Mouse (Mus musculus) Muller cell, postnatal 12 days (primary cell): ENCODE results near the gene Slc29a1.
"Not testable (repeated sequence)": the region's sequence is repeated elsewhere in the genome, so short reads cannot be mapped to it uniquely, and the experiment has no call there.

Experiments
- DNase-seq: peaks from one replicate; pipeline ENCODE4 v3.0.0-alpha.2; 2015; ENCODE audit errors: inconsistent ontology term

Slc29a1 gene

DNA sequence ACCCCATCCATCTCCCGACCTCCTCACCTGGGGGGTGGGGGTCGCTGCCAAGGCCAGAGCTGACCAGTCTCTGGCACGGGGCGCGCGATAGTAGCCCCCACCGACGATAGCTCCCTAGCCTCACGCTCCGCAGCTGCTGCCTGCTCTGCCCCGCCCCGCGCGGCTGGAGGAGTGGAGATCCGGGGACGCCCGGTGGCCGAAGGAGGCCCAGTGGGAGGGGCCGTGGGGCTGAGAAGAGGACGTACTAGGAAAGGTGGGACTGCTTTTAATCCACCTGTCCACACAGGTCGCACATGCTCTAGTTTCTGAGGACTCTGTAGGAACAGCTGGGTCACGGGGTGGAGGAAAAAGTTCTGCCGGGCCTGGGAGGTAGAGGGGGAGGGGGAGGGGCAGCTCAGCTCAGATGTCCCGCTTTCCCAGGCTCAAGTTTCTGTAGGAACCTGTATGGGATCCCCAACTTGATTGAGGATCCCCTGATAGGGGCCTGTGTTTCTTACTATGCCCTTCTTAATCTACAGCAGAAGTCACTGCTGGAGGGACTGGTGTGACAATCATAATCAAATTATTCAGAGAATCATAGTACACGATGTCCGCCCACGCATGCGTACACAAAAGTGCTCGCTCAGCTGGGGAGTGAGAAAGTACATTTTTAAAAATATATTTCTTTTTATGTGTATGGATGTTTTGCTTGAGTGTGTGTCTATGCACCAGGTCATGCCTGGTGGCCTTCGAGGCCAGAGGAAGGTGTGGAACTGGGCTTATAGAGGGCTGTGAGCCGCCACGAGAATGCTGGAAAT lies at the start of gene Slc29a1:
Slc29a1 (minus strand) TSS at position 161 of the 797 bp plus-strand sequence.
- peak; percentile 70 for DNase-seq

DNA sequence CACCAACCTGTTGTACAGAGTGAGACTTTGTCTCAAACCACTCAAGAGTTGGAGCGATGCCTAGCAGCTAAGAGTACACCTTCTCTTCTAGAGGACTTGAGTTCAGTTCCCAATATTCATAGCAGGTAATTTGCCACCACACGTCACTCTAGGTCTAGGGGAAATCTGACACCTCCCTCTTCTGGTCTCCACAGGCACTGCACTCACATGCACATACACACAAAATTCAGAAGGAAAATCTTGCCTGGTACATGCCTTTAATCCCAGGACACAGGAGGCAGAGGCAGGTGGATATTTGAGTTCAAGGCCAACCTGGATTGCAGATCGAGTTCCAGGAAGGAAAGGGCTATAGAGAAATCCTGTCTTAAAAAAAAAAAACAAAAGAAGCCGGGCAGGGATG lies 44.8 kb upstream of the Slc29a1 start:
- no peak for DNase-seq

DNA sequence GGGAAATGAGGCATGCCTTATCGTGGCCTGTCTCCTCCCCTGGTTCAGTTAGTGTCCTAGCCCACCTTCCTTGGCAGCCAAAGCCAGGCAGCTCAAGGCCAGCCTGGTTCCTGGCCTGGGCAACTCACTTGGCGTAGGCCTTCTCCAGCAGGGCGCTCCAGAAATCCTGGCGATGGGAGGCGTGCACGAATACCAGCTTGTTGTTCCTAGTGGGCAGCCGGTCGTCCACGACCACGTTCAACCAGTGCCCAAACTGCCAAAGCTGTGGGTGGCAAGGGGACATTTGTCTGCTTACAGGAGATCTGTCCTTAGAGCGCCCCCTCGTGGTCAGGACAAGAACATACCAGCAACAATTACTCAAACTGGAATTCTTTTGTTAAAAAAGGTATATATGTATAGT lies 43.3 kb upstream of the Slc29a1 start:
- DNase-seq = peak; percentile 57

DNA sequence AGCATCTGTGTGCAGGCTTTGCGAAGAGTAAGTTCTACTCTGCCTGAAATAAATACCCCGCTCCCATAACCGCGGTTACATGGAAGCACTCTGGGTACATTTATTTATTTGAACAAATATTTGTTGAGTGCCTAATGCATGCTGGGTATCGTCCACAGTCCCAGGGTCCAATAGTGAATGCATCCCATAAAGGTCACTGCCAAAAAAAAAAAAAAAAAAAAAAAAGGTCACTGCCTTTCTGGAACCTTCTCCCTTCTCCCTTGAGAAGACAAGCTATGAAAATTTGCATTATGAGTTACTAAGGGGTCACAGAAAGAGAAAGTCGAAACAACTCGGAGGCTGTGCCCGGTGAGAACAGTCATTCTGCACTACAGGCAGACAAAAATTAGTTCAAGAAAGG lies 42.6 kb upstream of the Slc29a1 start:
- no peak for DNase-seq

DNA sequence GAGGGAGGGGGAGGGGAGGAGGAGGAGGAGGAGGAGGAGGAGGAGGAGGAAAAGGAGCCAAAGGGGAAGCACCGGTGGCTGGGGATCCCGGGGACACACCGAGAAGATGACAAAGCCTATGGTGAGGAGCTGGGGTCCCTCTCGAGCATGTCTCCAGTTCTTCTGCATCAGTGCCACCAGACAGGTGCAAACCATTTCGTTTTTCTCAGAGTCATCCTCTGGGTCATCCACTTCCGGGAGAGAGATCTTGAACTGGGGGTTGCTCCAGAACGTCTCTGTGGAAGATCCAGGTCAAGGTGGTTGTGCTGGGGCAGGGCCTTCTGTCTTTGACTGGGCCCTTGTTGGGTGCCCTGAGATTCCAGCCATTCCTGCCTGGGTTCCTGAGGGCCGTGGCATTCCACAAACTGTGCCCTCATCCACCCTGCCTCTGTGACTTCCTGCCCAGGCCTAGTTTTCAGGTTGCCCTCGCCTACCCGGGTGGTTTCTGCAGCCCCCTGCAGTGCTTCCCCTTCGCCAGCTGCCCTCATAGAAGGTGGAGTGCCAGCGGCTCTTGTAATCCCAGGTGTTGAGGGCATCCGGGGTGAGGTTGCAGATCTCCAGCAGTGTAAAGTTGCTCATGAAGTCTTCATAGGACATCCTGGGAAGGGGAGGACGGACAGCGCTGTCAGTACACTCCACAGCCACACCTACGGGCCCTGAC lies 39.3 kb upstream of the Slc29a1 start:
- no peak for DNase-seq

DNA sequence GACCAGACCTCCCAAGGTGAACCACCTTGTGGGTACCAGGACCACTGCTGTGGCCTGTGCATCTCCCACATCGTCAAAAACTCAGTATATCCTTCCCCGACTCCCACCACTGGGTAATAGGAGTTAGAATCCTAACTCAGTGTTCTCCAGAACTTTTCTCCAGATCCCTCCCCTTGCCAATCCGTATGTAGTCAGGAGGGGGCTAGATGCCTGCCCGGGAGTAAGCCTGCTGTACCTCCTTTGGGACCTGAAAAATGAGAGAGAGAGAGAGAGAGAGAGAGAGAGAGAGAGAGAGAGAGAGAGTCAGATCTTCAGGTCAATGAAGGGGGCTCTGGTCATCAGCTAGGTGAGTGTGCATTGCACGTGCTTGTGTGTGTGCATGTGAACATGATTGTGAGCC lies 34.6 kb upstream of the Slc29a1 start:
- DNase-seq = no peak

DNA sequence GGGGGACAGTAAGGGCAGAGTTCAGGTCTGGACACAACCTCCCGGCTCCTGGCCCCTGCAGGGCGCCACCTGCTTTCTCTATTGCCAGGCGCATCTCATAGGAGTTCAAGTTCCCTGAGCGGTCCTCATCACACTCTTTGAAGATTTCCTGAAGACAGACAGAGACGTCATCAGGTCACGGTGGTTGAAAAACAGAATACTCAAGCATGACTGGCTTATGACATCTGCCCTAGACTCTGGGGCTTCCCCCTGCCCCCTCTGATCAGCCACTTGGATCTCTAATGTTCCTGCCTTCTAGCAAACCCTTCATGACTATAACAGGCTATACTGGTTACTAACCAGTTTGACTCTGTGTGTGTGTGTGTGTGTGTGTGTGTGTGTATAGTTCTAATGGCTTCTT lies 32.5 kb upstream of the Slc29a1 start:
- no peak for DNase-seq

DNA sequence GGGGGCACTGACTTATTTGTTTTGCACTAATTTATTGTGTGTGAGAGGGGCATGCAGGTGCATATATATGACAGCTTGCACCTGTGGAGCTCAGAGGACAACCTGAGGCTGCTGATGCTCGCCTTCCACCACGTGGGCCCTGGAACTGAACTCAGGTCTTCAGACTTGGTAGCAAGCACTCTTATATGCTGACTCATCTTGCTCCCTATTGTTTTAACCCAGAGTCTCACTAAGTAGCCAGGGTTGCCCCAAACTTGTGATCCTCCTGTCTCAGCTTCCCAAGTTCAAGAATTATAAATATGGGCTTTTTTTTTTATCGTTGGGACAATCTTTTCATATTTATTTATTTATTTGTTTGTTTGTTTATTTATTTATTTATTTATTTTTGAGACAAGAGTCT lies 31.6 kb upstream of the Slc29a1 start:
- no peak for DNase-seq

DNA sequence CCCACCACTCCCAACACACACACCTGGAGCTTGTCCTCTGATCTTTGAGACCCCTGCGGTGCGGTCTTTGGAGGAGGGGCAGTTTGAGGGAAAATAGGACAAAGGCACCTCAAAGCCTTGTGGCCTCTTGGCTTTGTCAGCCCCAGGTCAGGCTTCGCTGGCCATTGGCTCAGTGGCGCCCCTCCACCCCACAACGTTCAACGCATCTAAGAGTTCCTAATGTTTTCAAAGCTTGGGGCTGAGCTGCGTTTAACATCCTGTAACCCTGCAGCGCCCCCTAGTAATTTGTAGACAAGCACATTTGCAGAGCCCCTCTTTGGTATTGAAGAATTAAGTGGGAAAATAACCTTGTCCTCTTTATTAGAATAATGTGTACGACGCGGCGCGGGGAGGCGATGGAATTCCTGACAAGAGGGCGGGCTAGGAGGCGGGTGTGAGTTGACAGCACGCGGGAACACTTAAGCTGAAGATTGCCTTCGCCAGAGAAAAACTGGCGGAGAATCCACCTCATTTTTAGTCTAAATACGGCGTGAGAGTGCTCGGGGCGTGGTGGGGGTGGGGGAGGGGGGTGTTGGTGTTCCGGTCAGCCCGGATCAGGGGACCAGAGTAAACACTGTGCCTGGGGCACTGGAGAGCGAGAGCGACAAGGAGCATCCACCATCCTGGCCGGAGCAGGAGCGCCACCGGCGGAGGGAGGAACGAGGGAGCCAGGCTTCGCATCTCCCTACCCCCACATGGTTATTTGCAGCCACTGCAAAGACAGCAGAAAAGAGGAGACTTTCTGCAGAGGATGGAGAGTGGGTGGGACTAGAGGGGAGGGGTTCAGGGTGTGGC lies 30.7 kb upstream of the Slc29a1 start:
- peak; percentile 66 for DNase-seq

DNA sequence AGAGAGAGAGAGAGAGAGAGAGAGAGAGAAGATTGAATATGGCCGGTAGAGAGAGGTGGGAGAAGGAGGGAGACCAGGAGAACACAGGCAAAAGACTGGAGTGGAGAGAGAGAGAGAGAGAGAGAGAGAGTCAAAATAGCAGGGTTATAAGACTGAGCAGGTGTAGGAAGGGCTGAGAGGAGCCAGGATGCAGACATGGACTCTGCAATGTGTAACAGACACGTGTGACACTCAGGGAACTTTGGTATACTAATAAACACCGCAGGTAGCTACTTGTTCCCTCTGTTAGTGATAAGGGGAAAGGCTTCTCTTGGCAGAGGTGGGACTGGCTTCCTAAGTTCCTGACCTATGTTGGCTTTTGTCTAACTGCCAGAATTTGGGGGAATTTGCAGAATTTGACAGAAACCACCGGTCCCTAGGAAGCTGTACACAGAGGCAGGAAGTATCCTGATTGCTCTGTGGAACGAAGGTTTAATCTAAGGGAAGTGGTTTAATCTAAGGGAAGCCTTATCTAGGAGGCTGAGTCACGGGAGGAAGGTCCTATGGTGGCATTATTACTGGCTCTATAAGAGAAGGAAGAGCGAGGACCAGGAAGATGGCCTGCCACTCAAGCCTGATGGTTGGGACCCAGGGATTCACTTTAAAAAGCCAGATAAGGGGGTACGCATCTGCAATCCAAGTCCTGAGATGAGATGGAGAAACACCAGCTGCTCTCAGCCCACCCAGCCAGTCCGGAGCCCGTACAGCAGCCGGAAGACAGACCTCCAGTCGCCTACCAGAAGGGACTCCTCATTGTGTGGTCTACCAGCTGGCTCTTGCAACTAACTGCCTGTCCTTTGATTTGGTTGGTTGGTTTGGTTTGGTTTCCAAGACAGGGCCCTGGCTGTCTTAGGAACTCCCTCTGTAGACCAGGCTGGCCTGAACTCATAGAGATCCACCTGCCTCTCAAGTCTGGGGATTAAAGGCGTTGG lies 29.8 kb upstream of the Slc29a1 start:
- DNase-seq = no peak

DNA sequence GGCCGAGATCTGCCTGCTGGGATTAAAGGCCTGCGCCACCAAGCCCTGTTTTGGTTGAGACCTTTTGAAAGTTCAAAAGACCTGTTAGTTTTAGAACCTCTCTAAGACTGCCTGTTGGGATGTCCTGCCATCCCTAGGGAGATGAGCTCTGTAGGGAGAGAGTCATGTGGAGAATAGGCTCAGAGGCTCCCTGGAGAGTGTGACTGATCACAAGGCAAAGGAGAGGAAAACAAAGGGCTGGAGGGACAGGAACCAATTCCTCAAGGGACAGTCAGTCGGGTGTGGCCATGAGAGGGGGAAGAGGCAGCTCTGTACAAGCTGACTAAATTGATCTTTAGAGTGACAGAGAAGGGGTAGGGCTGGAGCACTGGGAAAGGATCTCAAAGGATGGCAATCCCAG lies 28.8 kb upstream of the Slc29a1 start:
- no peak for DNase-seq

DNA sequence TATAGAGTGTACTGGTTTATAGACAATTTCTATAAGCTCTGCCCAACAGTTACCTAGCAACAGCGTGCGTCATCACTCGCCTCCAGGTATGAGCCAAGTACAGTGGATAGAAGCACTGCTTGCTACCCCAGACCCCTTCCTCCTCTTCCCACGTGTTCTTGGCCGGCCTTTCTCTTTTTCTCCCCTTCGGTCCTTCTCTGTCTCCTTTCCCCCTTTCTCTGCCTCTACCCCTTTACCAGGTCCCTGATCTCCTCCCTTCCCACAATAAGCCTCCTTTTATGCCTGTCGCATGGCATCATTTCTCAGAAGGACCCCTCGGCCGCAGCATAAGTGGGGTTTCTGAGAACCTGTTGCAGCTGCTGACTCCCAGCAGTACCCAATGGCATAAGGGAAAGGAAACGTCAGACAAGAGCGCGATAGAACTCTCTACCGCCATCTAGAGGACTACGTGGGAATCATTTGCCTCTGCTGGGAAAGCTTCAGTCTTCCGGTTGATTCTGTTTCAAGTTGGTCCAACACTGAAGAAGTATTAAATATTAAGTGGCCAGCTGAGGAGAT lies 27.2 kb upstream of the Slc29a1 start:
- DNase-seq = peak; percentile 87

DNA sequence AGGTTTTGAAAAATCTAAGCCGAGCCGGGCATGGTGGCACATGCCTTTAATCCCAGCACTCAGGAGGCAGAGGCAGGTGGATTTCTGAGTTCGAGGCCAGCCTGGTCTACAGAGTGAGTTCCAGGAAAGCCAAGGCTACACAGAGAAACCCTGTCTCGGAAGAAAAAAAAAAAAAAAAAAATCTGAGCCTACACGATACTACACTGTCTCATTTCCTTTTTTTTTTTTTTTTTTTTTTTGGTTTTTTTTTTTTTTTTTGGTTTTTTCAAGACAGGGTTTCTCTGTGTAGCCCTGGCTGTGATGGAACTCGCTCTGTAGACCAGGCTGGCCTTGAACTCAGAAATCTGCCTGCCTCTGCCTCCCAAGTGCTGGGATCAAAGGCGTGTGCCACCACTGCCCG lies 24.0 kb upstream of the Slc29a1 start:
- not testable (repeated sequence) for DNase-seq

DNA sequence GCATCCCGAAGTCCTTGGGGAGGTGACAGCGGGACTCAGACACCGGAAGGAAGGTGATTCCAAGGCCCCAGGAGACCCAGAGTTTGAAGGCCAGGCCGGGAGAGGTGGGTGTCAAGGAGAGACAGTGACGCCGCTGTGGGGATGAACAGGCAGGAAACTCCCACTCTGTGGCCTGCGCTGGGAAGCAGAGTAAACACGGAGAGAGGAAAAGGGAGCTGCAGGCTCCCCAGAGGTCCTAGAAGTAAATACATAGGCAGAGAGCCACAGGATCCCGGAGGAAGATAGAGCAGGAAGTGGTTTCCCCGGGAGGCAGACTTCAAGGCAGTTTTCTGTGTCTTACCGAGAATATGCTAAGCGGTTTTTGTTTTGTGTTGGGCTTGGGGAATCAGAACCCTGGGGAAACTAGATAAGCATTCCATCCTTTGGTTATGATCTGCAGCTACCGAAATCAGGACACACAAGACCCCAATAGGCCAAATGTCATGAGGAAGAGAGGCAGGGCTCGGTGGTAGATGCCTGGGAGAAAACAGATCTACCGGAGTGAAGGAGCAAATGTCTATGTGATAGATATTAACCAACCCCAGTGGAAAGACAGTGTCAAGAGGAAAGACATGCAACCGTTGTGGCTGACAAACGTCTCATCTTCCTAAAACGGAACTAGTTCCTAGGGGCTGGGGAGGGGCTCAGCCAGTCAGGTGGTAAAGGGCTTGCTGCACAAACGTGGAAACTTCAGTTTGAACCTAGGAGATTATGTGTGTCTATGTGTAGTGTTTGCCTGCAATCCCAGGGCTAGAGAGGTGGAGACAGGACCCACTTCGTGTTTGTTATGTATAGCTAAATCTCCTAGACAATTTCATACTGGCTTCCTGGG lies 20.2 kb upstream of the Slc29a1 start:
- no peak for DNase-seq

DNA sequence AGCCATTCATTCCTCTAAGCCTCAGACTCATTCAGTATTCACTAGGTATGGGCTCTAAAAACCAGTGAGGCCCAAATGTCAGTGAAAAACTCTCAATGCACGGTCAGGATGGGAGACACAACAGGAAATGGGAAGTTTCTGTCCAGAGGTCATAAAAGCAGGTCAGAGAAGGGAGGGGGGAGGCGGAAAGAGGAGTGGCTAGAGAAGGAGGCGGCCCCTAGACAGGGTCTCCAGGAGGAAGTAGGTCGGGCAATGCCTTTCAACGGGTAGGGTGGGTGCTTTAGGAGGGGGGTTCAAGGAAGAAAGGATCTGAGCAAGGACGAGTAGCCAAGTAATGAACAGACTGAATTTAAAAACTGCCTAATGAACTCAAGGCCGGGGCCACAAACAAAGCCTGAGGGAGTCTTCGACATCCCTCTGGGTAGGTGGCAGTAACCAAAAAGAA lies 19.6 kb upstream of the Slc29a1 start:
- DNase-seq = no peak

DNA sequence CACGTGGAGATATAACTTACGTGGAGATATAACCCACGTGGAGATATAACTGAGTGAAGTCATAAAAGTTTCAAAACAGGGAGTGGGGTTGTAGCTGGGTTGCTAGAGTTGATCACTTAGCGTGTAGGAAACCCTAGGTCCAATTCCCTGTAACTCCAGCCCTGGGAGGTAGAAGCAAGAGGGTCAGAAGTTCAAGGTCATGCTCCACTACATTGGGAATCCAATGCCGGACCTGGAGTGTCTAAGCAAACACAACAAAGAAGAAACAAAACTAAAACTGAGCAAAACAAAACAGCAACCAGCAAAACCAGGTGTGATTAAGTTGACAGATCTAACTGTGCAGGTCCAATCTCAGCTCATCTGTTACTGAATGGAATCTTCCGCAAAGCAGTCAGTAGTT lies 18.2 kb upstream of the Slc29a1 start:
- DNase-seq = no peak

DNA sequence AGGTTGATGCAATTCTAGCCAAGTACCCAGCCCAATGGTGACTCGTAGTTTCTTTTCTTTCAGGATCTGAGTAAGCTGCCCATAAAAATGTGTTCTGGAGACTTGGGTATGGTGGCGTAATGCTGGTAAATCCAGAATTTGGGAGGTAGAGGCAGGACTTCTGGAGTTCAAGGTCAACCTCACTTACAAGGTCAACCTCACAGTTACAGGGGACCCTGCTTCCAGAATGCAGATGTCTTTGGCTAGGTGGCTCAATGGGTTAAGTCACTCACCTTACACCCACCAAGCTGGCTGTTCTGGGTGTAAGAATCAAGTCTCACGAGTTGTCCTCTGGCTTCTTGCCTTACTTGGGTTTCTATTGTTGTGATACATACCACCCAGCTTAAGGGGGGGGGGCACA lies 17.3 kb upstream of the Slc29a1 start:
- DNase-seq = no peak

DNA sequence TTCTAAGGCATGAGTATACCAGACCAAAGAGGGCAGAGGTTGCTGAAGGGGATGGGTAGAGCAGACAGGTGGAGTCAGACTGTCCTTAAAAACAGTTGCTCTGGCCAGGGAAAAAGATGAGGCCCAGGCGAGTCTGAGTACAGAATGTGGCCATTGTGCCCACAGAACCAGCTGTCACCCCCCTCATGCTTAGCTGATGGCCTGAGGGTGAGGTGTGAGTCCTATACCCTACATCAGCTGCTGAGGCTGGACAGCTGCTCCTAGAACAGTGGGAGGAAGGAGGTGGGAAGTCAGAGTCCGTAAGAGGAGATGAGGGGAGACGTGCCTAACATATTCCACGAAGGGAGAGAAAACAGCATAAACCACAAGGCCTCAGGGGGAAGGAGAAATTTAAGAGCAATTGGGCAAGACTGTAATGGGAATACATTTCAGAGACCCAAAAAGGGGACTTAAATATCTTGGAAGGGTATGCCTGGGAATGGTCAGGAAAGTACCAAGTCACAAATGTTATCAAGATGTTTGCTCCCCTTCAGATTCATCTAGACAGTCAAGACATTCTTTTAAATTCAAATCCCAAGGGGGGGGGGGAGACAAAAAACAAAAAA lies 16.7 kb upstream of the Slc29a1 start:
- peak; percentile 49 for DNase-seq

DNA sequence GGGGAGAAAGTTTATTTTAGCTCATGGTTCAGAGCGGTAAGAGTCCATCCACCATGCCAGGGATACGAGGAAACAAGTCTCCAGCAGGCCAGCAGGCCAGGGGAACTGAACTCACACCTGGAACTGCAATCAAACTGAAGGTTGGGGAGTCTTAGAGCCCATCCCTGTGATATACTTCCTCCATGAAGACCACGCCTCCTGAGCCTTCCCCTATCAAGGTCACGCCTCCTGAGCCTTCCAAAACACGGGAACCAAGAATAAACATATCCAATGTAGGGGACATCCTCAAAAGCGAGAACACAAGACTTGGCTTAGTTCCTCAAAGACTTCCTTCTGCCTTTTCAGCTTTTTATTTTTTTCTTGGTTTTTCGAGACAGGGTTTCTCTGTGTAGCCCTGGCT lies 13.5 kb upstream of the Slc29a1 start:
- no peak for DNase-seq
